Mouse (Mus musculus): ENCODE results near the gene Clstn2. TPM values are rescaled to one million over a fixed set of nuclear protein-coding genes. Genes with fewer than 3 reads are reported as not detected.

Clstn2 gene
- total and polyA plus RNA-seq, 3 experiments: not detected

DNA sequence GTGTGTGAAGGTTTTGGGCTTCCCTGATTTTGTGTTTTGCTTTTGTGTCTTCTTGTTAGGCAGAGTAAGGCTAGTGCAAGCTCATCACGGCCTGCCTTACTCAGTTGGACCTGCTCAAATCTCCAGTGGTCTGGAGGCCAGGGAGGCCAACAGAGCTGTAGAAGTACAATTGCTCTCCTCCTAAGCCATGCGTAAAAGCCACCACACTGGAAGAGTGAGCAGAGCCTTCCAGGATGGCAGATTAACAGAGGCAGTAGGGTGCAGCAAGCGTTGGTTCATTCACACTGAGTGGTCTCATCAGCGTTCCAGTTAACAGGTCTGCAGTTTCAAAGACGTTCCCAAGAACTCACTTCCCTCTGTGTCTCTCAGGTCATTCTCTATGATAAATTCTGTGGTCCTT, 612.1 kb downstream of the Clstn2 start:
- Histone ChIP-seq H3K36me3 (ENCODE audit: control insufficient read depth in 1 of 2, insufficient read depth in 2 of 2, low read length in 2 of 2) (no peaks in the 10 kb centered on the region), H3K27ac (ENCODE audit: control insufficient read depth, low read depth, low read length) (no peak overlapping the region), H3K9ac (ENCODE audit: control insufficient read depth, low read depth, low read length, poor library complexity, severe bottlenecking) (no peak overlapping the region), H3K9me3 (replicated peaks; ENCODE audit: insufficient read depth, low read length) (no peaks in the 10 kb centered on the region), H3K27me3 (ENCODE audit: control insufficient read depth in 1 of 2, insufficient read depth in 2 of 2, low read length in 2 of 2) (no peaks in the 10 kb centered on the region), H3K4me3 (ENCODE audit: control insufficient read depth in 1 of 2, insufficient read depth in 1 of 2, low read depth in 2 of 2, low read length in 2 of 2) (no peak overlapping the region), H3K4me1 (ENCODE audit: control insufficient read depth in 1 of 2, insufficient read depth in 2 of 2, low read length in 2 of 2) (no peaks in the 10 kb centered on the region), H3K79me2 (ENCODE audit: control insufficient read depth, insufficient read depth, low read length, poor library complexity) (no peaks in the 10 kb centered on the region)
- DNase-seq (ENCODE audit: low read depth, low spot score): no peak
- TF ChIP-seq MAFK (IDR thresholded peaks at IDR 0.05; ENCODE audit: borderline replicate concordance, low read depth, low read length): no peak
- TF ChIP-seq JUND (IDR thresholded peaks at IDR 0.05; ENCODE audit: low read depth, low read length): no peak
- TF ChIP-seq SIN3A (IDR thresholded peaks at IDR 0.05; ENCODE audit: low read length): no peak
- no peak for TF ChIP-seq EP300 (IDR thresholded peaks at IDR 0.05; ENCODE audit: low read depth in 1 of 2, low read length in 2 of 2)
- no peak for TF ChIP-seq ETS1 (IDR thresholded peaks at IDR 0.05; ENCODE audit: low read depth, low read length)
- TF ChIP-seq ZC3H11A (IDR thresholded peaks at IDR 0.05; ENCODE audit: low read depth, low read length): no peak
- TF ChIP-seq NELFE (IDR thresholded peaks at IDR 0.05; ENCODE audit: low read depth, low read length): no peak
- no peak for TF ChIP-seq TBP (IDR thresholded peaks at IDR 0.05; ENCODE audit: low read depth, low read length)
- no peak for TF ChIP-seq CTCF (IDR thresholded peaks at IDR 0.05 in 2 of 3, conservative IDR thresholded peaks at IDR 0.05 in 1 of 3; ENCODE audit: control insufficient read depth in 1 of 3, insufficient read depth in 1 of 3, low read depth in 2 of 3, low read length in 3 of 3, poor library complexity in 1 of 3, severe bottlenecking in 1 of 3)
- no peak for TF ChIP-seq SMC3 (IDR thresholded peaks at IDR 0.05; ENCODE audit: low read depth, low read length)
- no peak for TF ChIP-seq POLR2AphosphoS2 (IDR thresholded peaks at IDR 0.05; ENCODE audit: low read length)
- no peak for TF ChIP-seq ELF1 (IDR thresholded peaks at IDR 0.05; ENCODE audit: low read depth, low read length)
- TF ChIP-seq GABPA (IDR thresholded peaks at IDR 0.05; ENCODE audit: low read depth, low read length): no peak
- TF ChIP-seq TAL1 (IDR thresholded peaks at IDR 0.05; ENCODE audit: low read length): no peak
- no peak for TF ChIP-seq NRF1 (IDR thresholded peaks at IDR 0.05; ENCODE audit: insufficient read depth, low read depth, low read length, poor library complexity, severe bottlenecking)
- no peak for TF ChIP-seq KAT2A (conservative IDR thresholded peaks at IDR 0.05; ENCODE audit: low read depth, low read length)
- TF ChIP-seq GATA1 (IDR thresholded peaks at IDR 0.05; ENCODE audit: low read depth, low read length): no peak
- TF ChIP-seq UBTF (IDR thresholded peaks at IDR 0.05; ENCODE audit: borderline replicate concordance, insufficient read depth, low read depth, low read length): no peak
- TF ChIP-seq POLR2AphosphoS5 (IDR thresholded peaks at IDR 0.05; ENCODE audit: borderline replicate concordance, low read depth, low read length): no peak

GRCm38 (mm10) chr9:97414876-97415668, 617.9 kb downstream of the Clstn2 start:
- no peak overlapping the region for H3K9ac ChIP-seq (ENCODE audit: control insufficient read depth, low read depth, low read length, poor library complexity, severe bottlenecking)
- H3K4me1 ChIP-seq (ENCODE audit: control insufficient read depth in 1 of 2, insufficient read depth in 2 of 2, low read length in 2 of 2): no peaks in the 10 kb centered on the region
- no peak overlapping the region for H3K27ac ChIP-seq (ENCODE audit: control insufficient read depth, low read depth, low read length)
- H3K27me3 ChIP-seq (ENCODE audit: control insufficient read depth in 1 of 2, insufficient read depth in 2 of 2, low read length in 2 of 2): no peaks in the 10 kb centered on the region
- H3K36me3 ChIP-seq (ENCODE audit: control insufficient read depth in 1 of 2, insufficient read depth in 2 of 2, low read length in 2 of 2): no peaks in the 10 kb centered on the region
- TF ChIP-seq GABPA (IDR thresholded peaks at IDR 0.05; ENCODE audit: low read depth, low read length) (no peak), NRF1 (IDR thresholded peaks at IDR 0.05; ENCODE audit: insufficient read depth, low read depth, low read length, poor library complexity, severe bottlenecking) (no peak), GATA1 (IDR thresholded peaks at IDR 0.05; ENCODE audit: low read depth, low read length) (no peak), ZKSCAN1 (IDR thresholded peaks at IDR 0.05; ENCODE audit: low read depth, low read length) (no peak), ETS1 (IDR thresholded peaks at IDR 0.05; ENCODE audit: low read depth, low read length) (no peak), CTCF (IDR thresholded peaks at IDR 0.05 in 2 of 3, conservative IDR thresholded peaks at IDR 0.05 in 1 of 3; ENCODE audit: control insufficient read depth in 1 of 3, insufficient read depth in 1 of 3, low read depth in 2 of 3, low read length in 3 of 3, poor library complexity in 1 of 3, severe bottlenecking in 1 of 3) (no peak), MAZ (IDR thresholded peaks at IDR 0.05; ENCODE audit: low read depth, low read length) (no peak), NELFE (IDR thresholded peaks at IDR 0.05; ENCODE audit: low read depth, low read length) (no peak), CHD1 (IDR thresholded peaks at IDR 0.05; ENCODE audit: low read depth, low read length) (no peak)
- no peak for DNase-seq (ENCODE audit: low read depth, low spot score)
- no peaks in the 10 kb centered on the region for H3K9me3 ChIP-seq (replicated peaks; ENCODE audit: insufficient read depth, low read length)
- H3K4me3 ChIP-seq (ENCODE audit: control insufficient read depth in 1 of 2, insufficient read depth in 1 of 2, low read depth in 2 of 2, low read length in 2 of 2): no peak overlapping the region
- no peaks in the 10 kb centered on the region for H3K79me2 ChIP-seq (ENCODE audit: control insufficient read depth, insufficient read depth, low read length, poor library complexity)
